Mouse (Mus musculus): ENCODE measurements around the gene Dhx37.
A peak's percentile ranks its signal among the peaks of the same experiment; 100 is the strongest.
"Not testable (repeated sequence)": the region's sequence is repeated elsewhere in the genome, so short reads cannot be mapped to it uniquely, and the experiment has no call there.

Gene Dhx37

DNA sequence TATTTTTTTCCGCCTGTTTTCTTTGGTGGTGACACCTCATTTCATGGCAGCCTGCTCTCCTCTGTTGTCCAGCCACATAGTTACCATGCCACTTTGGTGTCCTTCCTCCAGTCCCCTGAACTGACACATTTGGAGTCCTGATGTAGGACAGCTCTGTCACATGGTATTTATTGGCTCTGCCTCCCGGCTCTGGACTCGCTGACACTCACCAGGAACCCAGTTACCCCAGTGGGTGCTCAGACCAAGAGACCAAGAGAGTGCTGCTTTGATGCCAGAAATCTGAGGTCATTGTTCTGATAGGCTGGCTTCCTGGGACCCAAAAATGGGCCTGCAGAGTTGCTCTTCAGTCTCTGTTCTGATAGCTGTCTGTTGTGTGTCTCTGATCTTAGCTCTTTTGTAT lies 14.1 kb upstream of the Dhx37 start:
- DNase-seq (ENCODE audit: low read depth): no peak

DNA sequence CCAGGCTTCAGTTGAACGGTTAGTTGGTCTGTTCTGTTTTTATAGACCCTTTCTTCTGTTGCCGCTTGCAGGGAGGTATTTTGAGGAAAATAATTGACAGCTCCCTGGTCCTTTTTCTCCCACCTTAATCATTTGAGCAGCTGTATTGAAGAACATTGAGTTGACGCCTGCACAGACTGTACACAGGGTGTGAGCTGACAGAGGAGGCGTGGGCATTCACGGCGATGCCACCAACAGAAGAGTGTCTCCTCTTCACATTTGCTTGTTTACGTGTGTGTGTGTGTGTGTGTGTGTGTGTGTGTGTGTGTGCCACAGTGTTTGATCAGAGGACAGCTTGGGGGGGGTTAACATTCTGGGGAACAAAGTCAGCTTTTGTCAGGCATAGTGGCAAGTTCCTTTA lies 12.4 kb upstream of the Dhx37 start:
- DNase-seq (ENCODE audit: low read depth): no peak

DNA sequence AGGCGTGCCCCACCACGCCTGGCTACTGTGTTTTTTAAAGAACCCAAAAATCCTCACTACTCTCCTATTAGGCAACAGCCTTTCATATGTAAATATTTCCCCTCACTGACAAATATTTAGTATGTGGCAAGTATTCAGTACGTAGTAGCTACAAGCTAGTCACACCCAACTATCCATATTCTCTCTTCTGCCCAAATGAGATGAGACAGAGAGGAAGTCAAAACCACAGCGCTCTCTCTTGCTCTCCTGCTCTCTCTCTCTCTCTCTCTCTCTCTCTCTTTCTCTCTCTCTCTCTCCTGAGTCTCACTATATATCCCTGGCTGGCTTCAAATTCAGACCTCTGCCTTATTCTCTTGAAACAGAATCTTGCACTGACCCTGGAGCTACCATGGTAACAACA lies 10.6 kb upstream of the Dhx37 start:
- peak; percentile 66 for DNase-seq (ENCODE audit: low read depth)

DNA sequence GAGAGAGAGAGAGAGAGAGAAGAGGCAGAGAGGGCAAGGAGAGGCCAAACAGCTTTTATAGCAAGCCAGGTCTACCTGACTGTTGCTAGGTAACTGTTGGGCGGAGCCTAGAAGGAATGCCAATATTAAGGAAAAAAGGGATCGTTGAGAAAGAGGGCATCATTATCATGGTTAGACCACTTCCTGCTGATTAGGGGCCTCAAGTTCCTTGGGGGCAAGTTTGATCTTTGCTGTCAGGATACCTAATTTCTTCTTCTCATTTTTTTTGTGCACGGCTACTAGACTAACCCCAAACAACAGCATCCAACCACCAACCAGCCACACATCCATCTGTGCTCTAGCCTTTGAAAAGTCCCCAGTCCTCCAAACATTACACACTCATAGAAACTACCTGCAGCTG lies 10.0 kb upstream of the Dhx37 start:
- peak; percentile 51 for DNase-seq (ENCODE audit: low read depth)

DNA sequence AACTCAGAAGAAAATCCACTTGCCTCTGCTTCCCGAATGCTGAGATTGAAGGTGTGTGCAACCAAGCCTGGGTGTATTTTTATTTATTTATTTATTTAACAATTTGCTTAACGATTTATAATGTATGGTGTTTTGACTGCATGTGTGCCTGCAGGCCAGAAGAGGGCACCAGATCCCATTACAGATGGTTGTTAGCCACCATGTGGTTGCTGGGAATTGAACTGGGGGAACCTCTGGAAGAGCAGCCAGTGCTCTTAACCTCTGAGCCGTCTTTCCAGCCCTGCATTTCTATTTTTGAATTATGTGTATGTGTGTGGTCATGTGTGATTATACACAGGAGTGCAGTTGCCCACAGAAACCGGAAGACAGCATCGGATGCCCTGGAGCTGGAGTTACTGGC lies 9.4 kb upstream of the Dhx37 start:
- peak; percentile 45 for DNase-seq (ENCODE audit: low read depth)

DNA sequence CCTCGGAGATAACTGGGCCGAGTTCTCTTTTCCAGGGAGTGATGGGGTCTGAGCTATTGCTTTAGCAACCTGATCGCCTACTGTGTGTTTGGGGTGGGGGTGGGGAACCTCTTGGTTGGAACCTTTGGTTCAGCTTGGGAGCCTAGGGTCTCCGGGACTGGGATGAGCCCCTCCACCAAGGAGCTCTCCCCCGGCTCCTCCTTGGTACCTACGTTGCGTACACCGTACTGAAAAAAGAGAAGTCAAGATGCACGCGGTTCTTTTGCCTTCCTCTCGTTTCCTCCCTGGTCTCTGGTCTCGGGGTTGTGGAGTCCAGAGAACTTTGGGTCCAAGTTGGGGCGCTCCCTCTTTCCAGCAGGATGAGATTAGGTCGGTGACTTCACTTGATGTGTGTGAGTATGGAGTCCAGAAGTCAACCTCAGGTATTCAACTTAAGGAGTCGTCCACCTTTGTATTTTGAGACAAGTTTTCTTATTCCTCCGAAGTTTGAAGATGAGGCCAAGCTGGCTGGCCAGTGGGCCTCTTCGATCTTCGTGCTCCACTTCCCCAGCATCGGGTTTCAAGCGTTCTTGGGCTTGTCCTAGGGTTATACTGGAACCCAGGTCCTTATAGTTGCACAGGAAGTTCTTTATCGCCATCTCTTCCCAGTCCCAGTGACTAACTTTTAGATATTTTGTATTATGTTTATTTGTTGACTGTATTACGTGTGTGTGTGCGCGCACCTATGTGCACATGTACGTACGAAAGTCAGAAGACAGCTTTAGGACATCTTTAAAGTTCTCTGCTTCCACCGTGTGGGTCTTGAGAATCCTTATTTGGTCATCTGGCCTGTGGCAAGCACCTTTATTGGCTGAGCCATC lies 8.4 kb upstream of the Dhx37 start:
- DNase-seq (ENCODE audit: low read depth): peak; percentile 52

DNA sequence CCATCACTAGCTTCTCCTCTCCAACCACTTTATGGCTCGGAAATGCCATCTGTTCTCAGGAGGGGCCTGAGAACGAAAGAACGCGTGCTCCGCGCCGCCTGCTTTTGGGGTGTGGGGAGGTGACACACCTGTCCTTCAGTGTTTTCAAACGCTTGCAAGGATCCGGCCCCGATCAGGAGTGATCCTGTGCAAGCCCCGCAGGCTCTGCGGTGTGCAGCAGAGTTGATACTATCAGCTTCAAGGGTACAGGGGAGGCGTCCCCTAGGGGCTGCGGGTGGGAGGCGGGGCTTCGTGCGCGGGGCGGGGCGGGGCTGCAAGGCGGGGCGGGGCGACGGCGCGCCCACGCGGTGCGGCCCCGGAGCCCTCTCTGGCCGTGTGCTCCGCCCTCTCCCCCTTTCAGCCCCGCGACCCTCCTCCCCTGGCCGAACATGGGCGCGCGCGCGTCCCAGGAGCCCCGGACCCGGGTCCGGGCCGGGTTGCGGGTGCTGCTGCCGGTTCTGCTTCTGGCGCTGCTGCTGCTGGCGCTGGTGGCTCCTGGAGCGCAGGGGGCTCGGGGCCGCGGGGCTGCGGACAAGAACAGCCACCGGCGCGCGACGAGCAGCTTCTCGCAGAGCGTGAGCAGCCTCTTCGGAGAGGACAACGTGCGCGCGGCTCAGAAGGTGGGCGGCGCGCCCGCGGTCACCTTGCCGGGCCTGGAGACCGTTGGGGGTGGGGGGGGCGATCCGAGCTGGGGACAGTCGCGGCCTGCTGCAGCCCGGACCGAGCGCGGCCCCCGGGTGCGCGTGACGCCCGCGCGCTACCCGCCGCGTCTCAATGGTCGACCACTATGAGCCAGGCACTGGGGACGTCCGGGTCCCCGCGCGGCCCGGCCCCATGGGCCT lies 7.6 kb upstream of the Dhx37 start, which contains the start of gene Bri3bp:
Bri3bp (plus strand) TSS at position 335 of the 881 bp plus-strand sequence.
- DNase-seq (ENCODE audit: low read depth): peak; percentile 85

DNA sequence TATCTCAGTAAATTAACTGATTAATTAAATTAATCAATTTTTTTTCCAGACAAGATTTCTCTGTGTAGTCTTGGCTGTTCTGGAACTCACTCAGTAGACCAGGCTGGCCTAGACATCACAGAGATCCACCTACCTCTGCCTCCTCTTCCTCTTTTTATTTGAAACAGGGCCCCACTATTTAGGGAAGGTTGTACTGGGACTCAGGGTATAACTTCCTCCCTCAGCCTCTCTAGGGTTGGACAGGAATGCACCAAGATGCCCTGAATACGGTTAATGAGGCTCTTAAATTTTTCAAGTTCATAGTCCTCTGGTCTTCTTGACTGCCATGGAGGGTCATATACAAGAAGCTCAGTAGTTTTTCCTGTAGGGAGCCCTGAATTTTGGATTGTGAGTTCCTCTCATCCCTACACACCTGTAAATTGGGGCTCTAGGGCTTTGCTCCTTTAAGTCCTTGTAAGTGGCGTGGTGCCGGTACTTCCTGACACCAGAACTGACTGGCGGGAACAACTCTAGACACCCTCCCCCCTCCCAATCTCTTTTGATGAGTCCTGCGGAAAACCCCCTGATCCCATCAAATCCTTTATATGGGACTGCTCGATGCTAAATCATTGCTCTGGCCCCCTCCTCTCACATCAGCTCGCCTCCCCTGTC lies 6.8 kb upstream of the Dhx37 start:
- DNase-seq (ENCODE audit: low read depth): no peak

DNA sequence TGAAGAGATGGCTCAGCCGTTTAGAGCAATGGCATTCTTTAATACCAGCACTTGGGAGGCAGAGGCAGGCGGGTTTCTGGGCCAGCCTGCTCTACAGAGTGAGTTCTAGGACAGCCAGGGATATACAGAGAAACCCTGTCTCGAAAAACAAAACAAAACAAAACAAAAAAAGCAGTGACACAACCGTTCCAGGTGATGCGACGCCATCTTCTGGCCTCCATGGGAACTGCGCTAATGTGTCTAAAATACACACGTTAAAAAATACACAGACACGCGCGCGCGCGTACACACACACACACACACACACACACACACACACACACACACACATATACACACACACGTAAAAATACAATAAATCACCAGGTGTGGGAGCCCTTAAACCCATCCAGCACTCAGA lies 426 bp upstream of the Dhx37 start:
- not testable (repeated sequence) for DNase-seq (ENCODE audit: low read depth)

DNA sequence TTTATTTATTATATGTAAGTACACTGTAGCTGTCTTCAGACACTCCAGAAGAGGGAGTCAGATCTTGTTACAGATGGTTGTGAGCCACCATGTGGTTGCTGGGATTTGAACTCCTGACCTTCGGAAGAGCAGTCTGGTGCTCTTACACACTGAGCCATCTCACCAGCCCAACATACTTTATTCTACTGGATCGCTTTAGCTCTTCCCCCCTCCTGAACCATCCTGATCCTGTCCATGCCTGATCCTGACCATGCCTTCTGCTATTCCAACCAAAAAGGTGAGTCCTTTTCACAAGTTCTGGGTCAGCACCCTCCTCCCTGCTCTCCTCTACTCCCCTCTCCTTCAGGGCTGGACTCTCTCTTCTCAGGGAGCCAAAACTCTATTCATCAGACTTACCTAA lies 1.6 kb downstream of the Dhx37 start:
- DNase-seq (ENCODE audit: low read depth): not testable (repeated sequence)

DNA sequence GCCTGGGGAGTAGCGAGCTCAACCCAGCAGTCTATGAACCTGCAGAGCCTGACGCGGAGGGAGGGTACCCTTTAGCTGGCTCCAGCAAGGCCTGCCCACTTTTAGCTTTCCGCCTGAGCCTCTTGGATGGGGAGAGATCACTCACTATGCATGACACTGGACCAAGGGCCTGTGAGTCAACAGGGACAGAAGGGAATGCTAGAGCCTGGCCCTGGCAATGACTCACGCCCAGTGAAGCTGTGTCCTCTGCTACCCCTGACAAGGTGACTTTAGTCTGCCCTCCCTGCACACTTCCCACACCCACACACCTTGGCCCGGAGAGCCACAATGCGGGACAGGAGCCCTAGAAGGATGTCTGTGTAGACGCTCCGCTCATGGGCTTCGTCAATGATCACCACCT lies 7.6 kb downstream of the Dhx37 start:
- no peak for DNase-seq (ENCODE audit: low read depth)

DNA sequence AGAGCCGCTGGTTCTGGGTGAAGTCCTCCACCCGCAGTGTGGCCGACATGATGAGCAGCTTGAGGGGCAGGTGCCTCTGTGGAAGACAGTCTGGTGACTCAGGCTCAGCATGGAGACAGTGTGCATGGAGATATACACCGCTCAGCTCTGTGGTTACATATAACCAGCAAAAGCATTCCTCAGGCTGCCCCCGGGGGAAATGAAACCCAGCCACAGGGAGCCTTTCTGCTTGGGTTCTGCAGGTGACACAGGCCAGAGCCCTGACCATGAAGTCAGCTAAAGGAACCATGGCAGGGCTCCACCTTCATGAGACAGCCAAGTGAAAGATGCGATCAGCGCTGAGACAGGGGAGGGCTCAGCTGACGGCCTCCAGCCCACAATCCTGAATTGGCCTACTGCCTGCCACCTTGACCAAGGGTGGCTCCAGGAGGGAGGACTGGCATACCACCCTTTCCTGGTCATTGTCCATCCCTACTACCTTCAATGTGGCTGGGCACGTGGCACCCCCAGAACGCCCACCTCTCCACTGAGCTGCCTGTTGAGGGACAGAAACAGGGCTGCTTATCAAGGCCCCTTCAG lies 8.1 kb downstream of the Dhx37 start:
- DNase-seq (ENCODE audit: low read depth): no peak

DNA sequence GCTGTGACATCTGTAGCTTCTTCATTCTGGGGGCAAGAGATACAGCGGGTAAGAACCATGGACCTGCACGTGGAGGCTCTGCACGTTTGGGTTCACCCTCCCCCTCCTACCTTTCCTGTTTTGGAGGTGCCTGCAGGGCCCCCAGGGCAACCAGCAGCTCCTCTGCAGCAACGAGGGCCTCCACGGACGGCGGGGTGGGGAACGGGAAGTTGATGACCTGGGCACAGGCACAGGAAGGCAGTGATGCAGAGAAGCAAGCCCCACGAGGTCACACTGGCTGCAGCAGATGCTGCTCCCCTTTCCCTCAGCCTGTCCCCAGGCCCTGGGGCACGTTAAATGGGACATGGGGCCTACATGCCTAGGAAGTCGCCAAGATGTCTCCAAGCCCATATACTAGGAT lies 14.8 kb downstream of the Dhx37 start:
- no peak for DNase-seq (ENCODE audit: low read depth)

DNA sequence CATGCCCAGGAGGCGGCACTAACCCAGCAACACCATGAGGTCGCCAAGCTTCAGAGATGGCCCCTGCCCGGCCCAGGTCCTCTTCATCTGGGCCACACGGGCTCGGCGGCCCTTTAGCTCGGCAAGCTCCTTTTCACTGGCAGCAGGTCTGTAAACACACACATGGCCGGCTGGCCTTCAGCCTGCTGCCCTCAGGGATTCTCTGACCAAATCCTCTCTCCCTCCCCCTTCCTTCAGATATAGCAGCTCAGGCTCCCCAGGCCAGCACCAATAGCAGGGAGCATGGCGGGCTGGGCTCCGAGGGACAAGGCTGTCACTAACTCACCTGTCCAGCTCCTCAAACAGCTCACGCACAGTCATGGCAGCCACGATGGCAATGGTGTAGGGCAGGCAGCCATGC lies 15.3 kb downstream of the Dhx37 start:
- DNase-seq (ENCODE audit: low read depth): no peak

DNA sequence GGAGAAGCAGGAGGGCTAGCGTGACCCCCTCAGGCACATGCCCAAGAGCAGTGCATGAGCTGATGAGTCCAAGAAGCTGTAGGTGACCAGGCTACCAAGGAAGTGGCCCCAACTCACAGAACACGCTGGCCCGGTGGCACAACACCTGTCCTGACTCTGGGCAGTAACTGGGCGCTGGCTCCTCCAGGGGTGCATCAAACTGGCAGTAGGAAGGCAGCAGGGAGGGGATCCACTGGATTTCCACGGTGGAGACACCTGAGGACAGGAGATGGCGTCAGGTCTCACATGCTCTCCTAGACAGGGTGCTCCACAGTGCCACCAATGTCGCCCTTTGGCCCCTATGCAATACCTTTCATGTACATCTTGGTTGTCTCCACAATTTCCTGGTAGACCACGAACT lies 17.7 kb downstream of the Dhx37 start:
- no peak for DNase-seq (ENCODE audit: low read depth)

DNA sequence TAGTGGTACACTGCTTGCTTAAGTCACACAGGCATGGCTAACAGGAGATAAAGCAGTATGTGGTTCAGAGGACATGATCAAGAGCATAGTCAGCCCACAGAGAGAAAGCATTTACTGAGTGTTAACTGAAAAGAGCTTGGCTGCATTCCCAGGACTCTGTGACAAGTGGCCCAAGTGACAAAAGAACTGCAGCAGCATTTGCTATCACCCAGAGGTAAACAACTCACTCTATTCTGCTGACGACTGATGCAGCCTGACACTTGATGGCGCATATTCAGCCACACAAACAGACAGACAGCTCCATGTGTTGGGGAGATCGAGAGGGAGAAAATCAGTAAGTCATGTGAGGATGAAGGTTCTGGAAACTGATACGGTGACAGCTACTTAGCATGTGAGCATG lies 20.2 kb downstream of the Dhx37 start:
- no peak for DNase-seq (ENCODE audit: low read depth)

DNA sequence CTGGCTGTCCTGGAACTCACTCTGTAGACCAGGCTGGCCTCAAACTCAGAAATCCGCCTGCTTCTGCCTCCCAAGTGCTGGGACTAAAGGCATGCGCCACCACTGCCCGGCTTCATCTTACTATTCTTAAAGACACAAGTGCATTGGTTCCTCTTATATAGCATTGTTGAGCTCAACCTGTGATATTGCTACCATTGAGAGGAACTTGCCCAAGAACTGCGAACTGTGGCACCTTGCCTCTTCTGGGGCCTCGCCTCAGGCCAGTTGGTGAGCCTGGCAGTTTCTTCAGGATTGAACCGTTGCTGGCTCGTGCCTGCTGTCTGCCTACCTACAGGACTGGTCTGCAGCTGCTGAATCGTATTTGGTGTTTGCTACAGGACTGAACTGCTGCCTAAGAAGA lies 21.4 kb downstream of the Dhx37 start:
- not testable (repeated sequence) for DNase-seq (ENCODE audit: low read depth)

DNA sequence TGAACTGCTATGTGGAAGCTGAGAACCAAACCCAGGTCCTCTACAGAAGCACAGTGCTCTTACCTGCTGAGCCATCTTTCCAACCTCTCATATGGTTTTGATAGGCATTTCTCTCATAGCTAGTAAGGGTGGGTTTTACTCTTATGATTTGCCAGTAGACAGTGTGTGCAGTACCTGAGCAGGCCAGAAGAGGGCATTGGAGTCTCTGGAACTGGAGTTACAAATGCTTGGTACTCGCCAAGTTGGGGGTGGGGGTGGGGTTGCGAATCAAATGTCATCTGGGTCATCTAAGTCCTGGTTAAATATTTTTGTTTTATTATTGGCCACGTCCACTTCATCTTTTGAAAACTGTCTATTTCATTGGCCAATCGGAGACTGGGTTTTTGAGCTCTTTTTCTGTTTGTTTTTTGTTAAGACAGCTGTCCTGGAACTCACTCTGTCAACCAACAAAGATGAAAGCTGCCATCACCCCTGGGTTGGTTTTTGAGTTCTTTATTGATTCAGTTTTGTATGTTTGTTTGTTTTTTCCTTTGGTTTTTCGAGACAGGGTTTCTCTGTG lies 21.9 kb downstream of the Dhx37 start:
- peak; percentile 86 for DNase-seq (ENCODE audit: low read depth)

DNA sequence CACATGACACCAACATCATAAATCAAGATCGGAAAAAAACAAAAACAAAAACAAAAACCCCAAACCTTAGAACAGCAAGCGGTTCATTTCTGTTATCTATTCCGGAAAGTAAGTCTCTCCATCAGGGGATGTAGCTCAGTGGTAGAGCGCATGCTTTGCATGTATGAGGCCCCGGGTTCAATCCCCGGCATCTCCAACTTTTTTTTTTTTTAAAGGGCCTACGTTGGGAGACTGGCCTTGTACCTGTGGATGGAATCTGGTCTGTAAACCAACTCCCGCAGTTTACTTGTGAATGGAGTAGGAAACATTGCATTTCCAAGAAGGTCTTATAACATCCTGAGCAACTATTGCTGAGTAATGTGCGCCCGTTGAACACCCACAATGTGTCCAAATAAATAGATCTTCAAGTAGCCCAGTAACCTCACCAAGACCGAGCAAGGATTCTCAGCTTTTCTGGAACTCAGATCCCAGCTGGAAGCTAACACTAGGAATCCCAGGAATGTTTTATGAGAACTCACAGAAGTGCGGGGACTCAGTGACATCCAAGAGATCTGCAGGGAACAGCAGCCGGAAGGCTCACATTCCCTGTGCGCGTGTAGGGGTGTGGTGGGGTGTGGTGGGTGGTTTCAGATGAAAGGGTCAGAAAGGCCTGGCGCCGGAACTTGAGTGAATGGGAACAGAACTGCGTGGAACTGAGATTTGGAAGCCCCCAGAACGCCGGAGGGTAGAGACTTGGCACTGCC lies 24.4 kb downstream of the Dhx37 start:
- peak; percentile 79 for DNase-seq (ENCODE audit: low read depth)

DNA sequence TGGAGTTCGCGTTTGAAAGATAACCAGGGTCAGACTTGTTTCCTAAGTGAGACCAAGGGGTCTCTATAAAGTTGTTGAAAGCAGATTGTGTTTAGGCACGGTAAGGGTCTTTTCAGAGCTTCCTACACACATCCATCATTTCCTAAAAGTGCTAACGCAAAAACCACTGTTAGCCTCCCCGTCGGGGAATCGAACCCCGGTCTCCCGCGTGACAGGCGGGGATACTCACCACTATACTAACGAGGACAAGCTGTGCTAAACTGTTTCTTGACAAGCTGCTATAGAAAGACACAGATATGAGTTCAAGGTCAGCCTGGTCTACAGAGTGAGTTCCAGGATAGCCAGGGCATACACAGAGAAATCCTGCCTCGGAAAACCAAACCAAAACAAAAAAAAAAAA lies 25.1 kb downstream of the Dhx37 start:
- peak; percentile 89 for DNase-seq (ENCODE audit: low read depth)

DNA sequence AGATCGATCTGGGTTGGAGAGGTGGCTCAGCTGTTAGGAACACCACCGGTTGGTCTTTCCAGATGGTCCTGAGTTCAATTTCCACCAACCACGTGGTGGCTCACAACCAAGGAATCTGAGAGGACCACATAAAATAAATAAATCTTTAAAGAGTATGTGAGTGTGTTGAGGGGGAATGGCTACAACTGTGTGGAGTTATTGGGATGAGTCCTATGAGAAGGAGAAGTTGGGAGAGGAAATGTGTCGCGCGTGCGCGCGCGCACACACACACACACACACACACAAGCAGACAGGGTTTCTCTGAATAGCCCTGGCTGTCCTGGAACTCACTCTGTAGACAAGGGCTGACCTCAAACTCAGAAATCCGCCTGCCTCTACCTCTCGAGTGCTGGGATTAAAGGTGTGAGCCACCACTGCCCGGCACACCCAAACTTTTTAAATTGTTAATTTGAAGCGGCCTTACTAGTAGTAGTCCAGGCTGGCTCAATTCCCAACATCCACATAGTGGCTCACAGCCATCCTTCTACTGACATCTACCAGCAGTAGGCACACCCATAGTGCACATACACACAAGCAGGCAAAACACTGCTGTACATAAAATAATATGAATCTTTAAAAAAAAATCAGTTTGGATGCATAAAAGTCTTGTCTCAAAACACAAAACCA lies 25.9 kb downstream of the Dhx37 start:
- DNase-seq (ENCODE audit: low read depth): no peak

Measured in induced T-regulatory cell, adult 2 months (primary cell).